Mouse (Mus musculus) hindbrain, embryonic 15.5 days (tissue): ENCODE results near the gene Gm11627. TPM values are rescaled to one million over a fixed set of nuclear protein-coding genes. Genes with fewer than 3 reads are reported as not detected.
"Not testable (repeated sequence)": the region's sequence is repeated elsewhere in the genome, so short reads cannot be mapped to it uniquely, and the experiment has no call there.

Experiments
- ATAC-seq: fragments of 200-750 bp; cut with Nextera tagmentation; 2 replicates; pipeline ENCODE4 v1.8.0; 2017; ENCODE audit warnings: low read depth, moderate number of reproducible peaks, moderate TSS enrichment; ENCODE audit not compliant: low FRiP score
- H3K27ac ChIP-seq: fragments of 300-500 bp; sonication (generic); replicated peaks from 2 replicates; pipeline ENCODE4 v1.5.1; 2015; ENCODE audit warnings: mild to moderate bottlenecking, inconsistent platforms
- H3K27me3 ChIP-seq: fragments of 300-500 bp; sonication (generic); 2 replicates; pipeline ENCODE4 v1.6.1; 2015; ENCODE audit warnings: control low read depth, inconsistent platforms
- H3K36me3 ChIP-seq: fragments of 300-500 bp; sonication (generic); 2 replicates; pipeline ENCODE4 v1.6.1; 2015; ENCODE audit warnings: control low read depth, inconsistent platforms
- H3K4me1 ChIP-seq: fragments of 300-500 bp; sonication (generic); replicated peaks from 2 replicates; pipeline ENCODE4 v1.6.1; 2015; ENCODE audit warnings: control low read depth, inconsistent platforms
- H3K4me2 ChIP-seq: fragments of 300-500 bp; sonication (generic); 2 replicates; pipeline ENCODE4 v1.6.1; 2015; ENCODE audit warnings: moderate library complexity, mild to moderate bottlenecking, inconsistent platforms
- H3K4me3 ChIP-seq: fragments of 300-500 bp; sonication (generic); 2 replicates; pipeline ENCODE4 v1.5.1; 2015; ENCODE audit warnings: mild to moderate bottlenecking, inconsistent platforms
- H3K9ac ChIP-seq: fragments of 300-500 bp; sonication (generic); 2 replicates; pipeline ENCODE4 v1.6.1; 2015; ENCODE audit warnings: inconsistent platforms
- H3K9me3 ChIP-seq: fragments of 300-500 bp; sonication (generic); 2 replicates; pipeline ENCODE4 v1.6.1; 2016; ENCODE audit warnings: control low read depth, inconsistent platforms
- WGBS: fragments of 180-500 bp; shearing (Covaris S2); methylation state at CpG from one replicate; pipeline ENCODE4 v1.1.7; 2015; 5-methylcytosine and 5-hydroxymethylcytosine counted together
- polyA plus RNA-seq: library from polyadenylated mRNA; unstranded; fragments of >200 nt; fragmentation: Nextera tagmentation; extraction: Ambion mirVana; gene quantifications from 2 replicates; pipeline ENCODE4 v1.2.1, GENCODE M21; 2015

Gm11627 gene
- polyA plus RNA-seq, 1 experiment from 2014 or later: 3.1 TPM

DNA sequence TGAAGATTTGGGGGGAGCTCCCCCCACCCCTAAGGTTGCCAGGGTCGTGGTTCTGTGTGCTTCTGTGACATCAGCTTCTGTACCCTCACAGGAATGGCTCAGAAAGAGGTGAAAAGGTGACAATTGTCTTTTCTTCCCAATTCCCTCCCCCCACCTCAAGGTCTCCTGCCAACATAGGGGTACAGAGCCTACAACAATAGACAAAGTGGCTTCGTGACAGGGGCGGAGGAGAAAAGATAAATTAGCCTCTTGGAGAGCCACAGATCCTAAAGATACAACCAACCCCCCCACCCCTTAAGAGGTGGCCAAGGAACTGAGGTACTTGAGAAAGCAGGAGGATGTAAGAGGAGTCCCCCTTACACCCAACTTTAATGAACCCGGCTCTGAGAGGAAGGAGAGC is 29.4 kb upstream of the Gm11627 start:
- Histone ChIP-seq H3K27me3 (peaks cover 5% of the 10 kb centered on the region), H3K9ac (no peak overlapping the region), H3K27ac (no peak overlapping the region), H3K4me3 (no peak overlapping the region), H3K4me2 (peak overlapping the region; percentile 95; the same call in 1 of the 2 replicates), H3K36me3 (no peaks in the 10 kb centered on the region), H3K9me3 (no peaks in the 10 kb centered on the region), H3K4me1 (peaks cover 32% of the 10 kb centered on the region)
- ATAC-seq: no peak
- WGBS: 34% methylated on average over 4 of the region's 4 CpGs

DNA sequence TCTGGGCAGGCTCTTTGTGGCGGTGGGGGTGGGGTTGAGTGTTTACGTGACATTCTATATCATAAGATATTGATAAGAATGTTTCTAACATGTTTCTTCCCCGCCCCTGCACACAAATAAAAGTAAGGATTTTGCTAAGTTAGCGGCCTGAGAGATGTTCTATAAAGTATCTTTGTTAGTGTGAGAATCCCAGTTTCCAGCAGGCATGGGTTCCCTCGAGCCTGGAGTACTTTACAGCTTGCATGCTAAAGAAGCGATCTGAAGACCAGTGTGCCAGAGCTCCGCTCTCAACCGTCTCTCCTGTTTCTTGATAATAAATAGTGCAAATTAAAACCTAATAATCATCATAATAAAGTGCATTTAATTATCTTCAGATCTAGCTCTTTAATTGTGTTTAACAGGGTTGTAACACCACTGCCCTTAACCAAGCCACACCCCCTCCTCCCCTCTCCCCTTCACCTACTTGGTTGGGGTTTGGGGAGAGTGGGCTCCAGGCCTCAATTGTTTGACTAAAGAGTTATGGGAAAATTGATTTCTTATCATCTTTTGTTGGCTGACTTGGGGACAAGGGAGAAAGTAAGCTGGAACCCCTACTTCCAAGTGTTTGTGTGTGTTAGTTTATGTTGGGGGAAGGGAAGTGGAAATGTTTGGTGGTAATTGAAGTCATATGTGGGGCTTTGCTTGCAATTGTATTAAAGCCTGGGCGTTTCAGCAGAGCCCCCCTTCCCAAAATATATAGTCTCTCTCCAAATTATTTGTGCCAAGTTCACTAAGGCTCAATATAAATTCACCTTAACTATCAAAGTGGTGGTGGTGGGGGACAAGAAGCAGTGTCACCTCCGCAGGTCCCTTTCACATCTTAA is 28.7 kb upstream of the Gm11627 start:
- Histone ChIP-seq H3K4me1 (peaks cover 39% of the 10 kb centered on the region), H3K9me3 (no peaks in the 10 kb centered on the region), H3K9ac (no peak overlapping the region), H3K4me3 (peak overlapping the region; percentile 77), H3K36me3 (no peaks in the 10 kb centered on the region), H3K27ac (no peak overlapping the region), H3K27me3 (peaks cover 5% of the 10 kb centered on the region), H3K4me2 (peak overlapping the region; percentile 95)
- no peak for ATAC-seq
- WGBS: 19% methylated on average over 10 of the region's 10 CpGs

DNA sequence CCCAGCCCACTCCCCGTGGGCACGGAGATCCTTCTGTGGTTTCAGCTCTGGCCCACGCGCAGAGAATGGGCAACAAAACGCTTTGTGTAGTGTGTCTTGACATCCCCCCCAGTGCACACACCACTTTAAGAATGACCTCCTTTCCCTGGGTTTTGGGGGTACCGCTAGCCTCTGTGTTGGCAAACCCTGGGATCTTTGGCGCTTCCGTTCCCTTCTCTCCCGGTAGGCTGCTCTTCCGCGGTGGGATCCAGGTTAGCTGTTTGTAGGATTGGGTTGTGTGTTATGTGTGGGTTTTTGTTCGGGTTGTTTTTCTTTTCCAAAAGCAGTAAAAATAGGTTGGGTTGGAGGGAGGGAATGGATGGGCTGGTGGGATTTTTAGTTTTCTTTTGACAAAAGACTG is 27.9 kb upstream of the Gm11627 start:
- WGBS: 3% methylated on average over 12 of the region's 12 CpGs
- Histone ChIP-seq H3K4me1 (peaks cover 44% of the 10 kb centered on the region), H3K27ac (peak overlapping the region; percentile 49; the same call in 1 of the 2 replicates)

DNA sequence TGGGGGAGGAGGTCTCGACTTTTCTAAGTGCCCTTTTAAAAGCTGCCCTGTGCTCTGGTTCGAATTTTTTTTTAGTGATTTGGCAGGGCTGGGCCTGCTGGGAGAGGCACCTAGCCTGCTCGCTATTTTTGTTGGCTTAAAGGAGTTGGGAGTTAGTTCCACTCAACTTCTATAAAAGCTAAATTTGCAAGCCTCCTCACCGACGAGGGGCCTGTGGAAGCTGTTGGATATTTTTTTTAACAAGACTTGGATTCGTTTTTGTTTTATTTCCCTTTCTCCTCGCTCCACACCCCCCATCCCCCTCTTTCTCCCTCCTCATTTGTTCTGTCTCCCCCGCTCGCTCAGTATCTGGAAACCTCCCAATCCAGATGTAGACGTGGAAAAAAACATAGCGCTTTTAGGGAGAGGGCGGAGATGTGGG is 27.5 kb upstream of the Gm11627 start:
- no peaks in the 10 kb centered on the region for H3K9me3 ChIP-seq
- H3K4me2 ChIP-seq: peak overlapping the region; percentile 95
- peak overlapping the region; percentile 49; the same call in 1 of the 2 replicates for H3K27ac ChIP-seq
- WGBS: 3% methylated on average over 12 of the region's 12 CpGs
- H3K27me3 ChIP-seq: peaks cover 5% of the 10 kb centered on the region
- peak overlapping the region; percentile 19 for H3K9ac ChIP-seq
- peak overlapping the region; percentile 77 for H3K4me3 ChIP-seq
- H3K4me1 ChIP-seq: peaks cover 44% of the 10 kb centered on the region
- no peak for ATAC-seq
- no peaks in the 10 kb centered on the region for H3K36me3 ChIP-seq

More for the DNA sequence above, 27.9 kb upstream of the Gm11627 start:
- Histone ChIP-seq H3K4me3 (peak overlapping the region; percentile 77), H3K9ac (peak overlapping the region; percentile 19; the same call in 1 of the 2 replicates), H3K4me2 (peak overlapping the region; percentile 95)
- not testable (repeated sequence) for ATAC-seq, H3K9me3 ChIP-seq, H3K27me3 ChIP-seq, H3K36me3 ChIP-seq

DNA sequence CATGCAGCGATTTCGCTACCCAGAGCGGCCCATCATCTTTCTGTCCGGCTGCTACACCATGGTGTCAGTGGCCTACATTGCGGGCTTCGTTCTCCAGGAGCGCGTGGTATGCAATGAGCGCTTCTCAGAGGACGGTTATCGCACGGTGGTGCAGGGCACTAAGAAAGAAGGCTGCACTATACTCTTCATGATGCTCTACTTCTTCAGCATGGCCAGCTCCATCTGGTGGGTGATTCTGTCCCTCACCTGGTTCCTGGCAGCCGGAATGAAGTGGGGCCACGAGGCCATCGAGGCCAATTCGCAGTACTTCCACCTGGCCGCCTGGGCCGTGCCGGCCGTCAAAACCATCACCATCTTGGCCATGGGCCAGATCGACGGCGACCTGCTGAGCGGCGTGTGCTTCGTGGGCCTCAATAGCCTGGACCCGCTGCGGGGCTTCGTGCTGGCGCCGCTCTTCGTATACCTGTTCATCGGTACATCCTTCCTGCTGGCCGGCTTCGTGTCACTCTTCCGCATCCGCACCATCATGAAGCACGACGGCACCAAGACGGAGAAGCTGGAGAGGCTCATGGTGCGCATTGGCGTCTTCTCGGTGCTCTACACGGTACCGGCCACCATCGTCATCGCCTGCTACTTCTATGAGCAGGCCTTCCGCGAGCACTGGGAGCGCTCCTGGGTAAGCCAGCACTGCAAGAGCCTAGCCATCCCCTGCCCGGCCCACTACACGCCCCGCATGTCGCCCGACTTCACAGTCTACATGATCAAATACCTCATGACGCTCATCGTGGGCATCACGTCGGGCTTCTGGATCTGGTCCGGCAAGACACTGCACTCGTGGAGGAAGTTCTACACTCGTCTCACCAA is 26.5 kb upstream of the Gm11627 start:
- Histone ChIP-seq H3K4me2 (peak overlapping the region; percentile 95), H3K36me3 (no peaks in the 10 kb centered on the region), H3K9ac (peak overlapping the region; percentile 60), H3K27ac (peak overlapping the region; percentile 90; the same call in 1 of the 2 replicates), H3K9me3 (no peaks in the 10 kb centered on the region), H3K4me1 (peaks cover 44% of the 10 kb centered on the region), H3K27me3 (peaks cover 5% of the 10 kb centered on the region; the same call in 1 of the 2 replicates), H3K4me3 (peak overlapping the region; percentile 77)
- WGBS: under 1% methylated on average over 62 of the region's 62 CpGs
- 0 out of 2 replicates have a peak, but pooled peaks have one; percentile 7 for ATAC-seq

DNA sequence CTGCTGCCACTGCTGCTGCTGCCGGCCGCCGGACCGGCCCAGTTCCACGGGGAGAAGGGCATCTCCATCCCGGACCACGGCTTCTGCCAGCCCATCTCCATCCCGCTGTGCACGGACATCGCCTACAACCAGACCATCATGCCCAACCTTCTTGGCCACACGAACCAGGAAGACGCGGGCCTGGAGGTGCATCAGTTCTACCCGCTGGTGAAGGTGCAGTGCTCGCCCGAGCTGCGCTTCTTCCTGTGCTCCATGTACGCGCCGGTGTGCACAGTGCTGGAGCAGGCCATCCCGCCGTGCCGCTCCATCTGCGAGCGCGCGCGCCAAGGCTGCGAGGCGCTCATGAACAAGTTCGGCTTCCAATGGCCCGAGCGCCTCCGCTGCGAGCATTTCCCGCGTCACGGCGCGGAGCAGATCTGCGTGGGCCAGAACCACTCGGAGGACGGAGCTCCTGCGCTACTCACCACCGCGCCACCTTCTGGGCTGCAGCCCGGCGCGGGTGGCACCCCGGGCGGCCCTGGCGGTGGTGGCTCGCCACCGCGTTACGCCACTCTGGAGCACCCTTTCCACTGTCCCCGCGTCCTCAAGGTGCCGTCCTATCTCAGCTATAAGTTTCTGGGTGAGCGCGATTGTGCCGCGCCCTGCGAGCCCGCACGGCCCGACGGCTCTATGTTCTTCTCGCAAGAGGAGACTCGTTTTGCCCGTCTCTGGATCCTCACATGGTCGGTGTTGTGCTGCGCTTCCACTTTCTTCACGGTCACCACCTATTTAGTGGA is 25.7 kb upstream of the Gm11627 start:
- H3K9ac ChIP-seq: peak overlapping the region; percentile 60
- peak overlapping the region; percentile 90 for H3K27ac ChIP-seq
- WGBS: under 1% methylated on average over 74 of the region's 74 CpGs
- ATAC-seq: peak; percentile 54
- H3K9me3 ChIP-seq: no peaks in the 10 kb centered on the region
- H3K4me1 ChIP-seq: peaks cover 41% of the 10 kb centered on the region
- H3K36me3 ChIP-seq: no peaks in the 10 kb centered on the region
- peak overlapping the region; percentile 95 for H3K4me2 ChIP-seq
- peak overlapping the region; percentile 77 for H3K4me3 ChIP-seq
- peaks cover 5% of the 10 kb centered on the region; the same call in 1 of the 2 replicates for H3K27me3 ChIP-seq

DNA sequence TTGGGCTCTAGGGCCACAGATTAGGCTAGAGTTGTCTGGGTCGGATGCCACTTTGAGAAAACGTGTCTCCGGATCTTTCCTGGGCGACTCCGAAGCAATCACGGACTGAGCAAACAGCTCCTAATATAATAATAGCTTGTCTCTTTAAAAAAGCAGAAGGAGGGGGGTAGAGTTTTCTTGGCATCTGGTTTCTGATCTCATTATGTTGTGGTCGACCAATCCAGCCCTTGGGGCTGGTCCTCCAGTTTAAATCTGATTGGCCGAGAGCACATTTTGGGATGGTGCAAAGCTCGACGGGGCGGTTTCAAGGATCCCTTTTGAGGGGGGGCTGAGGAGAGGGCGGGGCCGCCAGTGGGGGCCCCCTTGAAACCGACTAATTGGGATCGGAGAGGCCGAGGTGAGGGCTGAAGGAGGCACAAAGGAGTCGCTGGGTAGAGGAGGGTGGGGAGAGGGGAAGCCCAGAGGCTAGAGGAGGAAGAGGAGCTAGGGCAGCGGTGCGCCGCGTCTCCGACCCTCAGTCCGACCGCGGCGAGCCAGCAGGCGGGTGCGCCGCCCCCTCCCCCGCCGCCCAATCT is 24.8 kb upstream of the Gm11627 start, which contains the start of gene Fzd2:
Fzd2 (plus strand) TSS at position 387 of the 575 bp plus-strand sequence.
- H3K9ac ChIP-seq: peak within 1 kb of the TSS; percentile 60
- H3K27ac ChIP-seq: peak within 1 kb of the TSS; percentile 90
- no peaks in the 10 kb centered on the region for H3K9me3 ChIP-seq
- peak; percentile 95 for ATAC-seq
- H3K4me1 ChIP-seq: peaks cover 41% of the 10 kb centered on the region
- H3K4me3 ChIP-seq: peak within 1 kb of the TSS; percentile 77
- WGBS: 0% methylated on average over 22 of the region's 31 CpGs
- peaks cover 5% of the 10 kb centered on the region; the same call in 1 of the 2 replicates for H3K27me3 ChIP-seq
- H3K36me3 ChIP-seq: no peaks in the 10 kb centered on the region
- H3K4me2 ChIP-seq: peak within 1 kb of the TSS; percentile 95

DNA sequence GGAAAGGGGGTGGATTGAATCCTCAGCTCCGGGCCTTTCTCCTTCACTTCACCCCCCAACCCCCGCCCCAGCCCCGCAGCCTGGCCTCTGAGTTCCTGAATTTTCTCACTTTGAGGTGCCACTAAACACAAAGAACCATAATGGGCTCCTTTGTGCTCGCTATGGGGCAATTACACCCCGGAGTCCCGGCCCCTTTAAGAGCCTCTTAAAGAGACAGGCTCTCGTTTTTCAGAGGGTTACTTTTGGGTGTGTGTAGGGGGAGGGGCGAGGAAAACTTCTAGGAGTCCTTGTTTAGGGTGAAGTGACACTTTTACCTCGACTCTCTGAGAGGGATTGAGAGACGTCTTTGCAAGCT is 24.2 kb upstream of the Gm11627 start:
- Histone ChIP-seq H3K27ac (peak overlapping the region; percentile 85), H3K9me3 (no peaks in the 10 kb centered on the region), H3K4me2 (peak overlapping the region; percentile 95), H3K36me3 (no peaks in the 10 kb centered on the region), H3K4me3 (peak overlapping the region; percentile 77), H3K9ac (peak overlapping the region; percentile 41), H3K4me1 (peaks cover 37% of the 10 kb centered on the region), H3K27me3 (peaks cover 5% of the 10 kb centered on the region; the same call in 1 of the 2 replicates)
- ATAC-seq: no peak
- WGBS: 0% methylated on average over 10 of the region's 10 CpGs

DNA sequence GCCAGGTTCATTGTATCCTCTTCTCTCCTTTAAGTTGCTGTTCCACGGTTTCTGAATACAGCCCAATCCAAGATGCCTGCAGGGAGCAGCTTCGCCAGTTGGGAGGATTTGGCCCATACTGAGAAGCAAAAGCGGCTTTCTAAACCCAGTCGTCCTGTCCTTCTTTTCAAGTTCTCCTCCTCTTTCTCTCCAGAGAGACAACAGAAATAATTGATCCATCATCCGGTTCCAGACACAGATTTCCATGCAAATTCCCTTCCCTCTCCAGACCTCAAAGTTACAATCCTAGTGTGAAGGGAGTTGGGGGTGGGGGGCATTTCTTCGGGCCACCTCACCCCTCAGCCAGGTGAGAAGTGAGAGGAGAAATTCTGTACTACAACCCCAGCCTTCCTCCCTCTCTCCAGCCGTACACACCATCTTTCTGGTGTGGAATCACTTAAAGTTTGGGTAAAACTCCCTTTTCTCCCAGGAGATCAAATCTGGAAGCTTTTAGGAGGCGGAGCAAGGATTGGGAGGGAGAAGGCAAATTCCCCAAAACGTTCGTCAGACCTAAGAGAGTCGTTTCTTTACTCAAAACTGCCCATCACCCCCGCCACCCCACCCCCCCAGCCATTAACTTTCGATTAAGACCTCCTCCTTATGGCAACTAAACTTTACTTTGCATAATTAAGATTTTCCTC is 23.7 kb upstream of the Gm11627 start:
- H3K27me3 ChIP-seq: peaks cover 5% of the 10 kb centered on the region; the same call in 1 of the 2 replicates
- peak overlapping the region; percentile 77 for H3K4me3 ChIP-seq
- peak overlapping the region; percentile 95 for H3K4me2 ChIP-seq
- no peaks in the 10 kb centered on the region for H3K9me3 ChIP-seq
- 1% methylated on average over 13 of the region's 13 CpGs for WGBS
- H3K36me3 ChIP-seq: no peaks in the 10 kb centered on the region
- H3K27ac ChIP-seq: peak overlapping the region; percentile 85
- peaks cover 37% of the 10 kb centered on the region for H3K4me1 ChIP-seq
- peak overlapping the region; percentile 41 for H3K9ac ChIP-seq
- ATAC-seq: no peak

DNA sequence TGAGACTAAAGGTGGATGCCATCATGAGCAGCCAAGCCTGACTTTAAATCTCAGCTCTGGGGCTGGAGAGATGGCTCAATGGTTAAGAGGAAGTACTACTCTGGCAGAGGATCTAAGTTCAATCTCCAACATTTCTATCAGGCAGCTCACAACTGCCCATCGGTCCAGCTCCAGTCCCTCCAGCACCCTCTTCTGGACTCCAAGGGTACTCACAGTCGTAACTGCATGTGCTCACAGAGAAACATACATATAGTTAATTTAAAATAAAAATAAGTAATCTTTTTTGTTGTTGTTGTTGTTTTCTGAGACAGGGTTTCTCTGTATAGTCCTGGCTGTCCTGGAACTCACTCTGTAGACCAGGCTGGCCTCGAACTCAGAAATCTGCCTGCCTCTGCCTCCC is 20.7 kb upstream of the Gm11627 start:
- Histone ChIP-seq H3K4me1 (peaks cover 26% of the 10 kb centered on the region), H3K9me3 (no peaks in the 10 kb centered on the region), H3K4me2 (no peak overlapping the region), H3K36me3 (no peaks in the 10 kb centered on the region), H3K4me3 (no peak overlapping the region), H3K9ac (no peak overlapping the region), H3K27me3 (peaks cover 2% of the 10 kb centered on the region; the same call in 1 of the 2 replicates), H3K27ac (no peak overlapping the region)
- 95% methylated on average over 3 of the region's 3 CpGs for WGBS
- ATAC-seq: no peak
